Comparison of ENCODE assay signal across 22 mouse cellular contexts in the genomic region with DNA sequence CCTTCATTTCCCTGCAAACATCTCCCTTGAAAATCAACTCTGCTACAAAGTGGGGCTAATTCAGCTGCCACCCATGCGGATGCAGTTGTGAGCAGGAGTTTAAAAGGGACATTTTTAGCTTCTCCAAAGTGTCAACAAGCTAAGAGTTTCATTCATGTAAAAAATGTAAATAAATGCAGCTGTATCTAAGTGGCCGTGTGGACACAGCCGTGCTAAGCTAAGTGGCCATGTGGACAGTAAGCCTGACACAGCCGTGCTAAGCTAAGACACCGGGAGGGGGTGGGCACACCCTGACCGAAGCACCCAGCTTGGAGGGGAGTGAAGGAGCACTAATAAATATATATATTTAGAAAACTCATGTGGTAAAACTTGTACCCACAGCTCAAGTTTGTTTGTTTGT. TPM values are rescaled to one million over a fixed set of nuclear protein-coding genes. Genes with fewer than 3 reads are reported as not detected.
"Had no signal": no experiment of that assay in that cellular context is flagged by ENCODE, and none has a peak within 500 bp of the region (broad histone marks: within the 10 kb centered on the region; RNA-seq: fewer than 3 reads in every experiment).

No protein-coding gene starts in this region.

- H3K9me3 ChIP-seq: limb, embryonic 10.5 days; limb, embryonic 13.5 days; liver, embryonic 12.5 days; liver, embryonic 15.5 days; midbrain, embryonic 12.5 days; midbrain, embryonic 15.5 days; neural tube, embryonic 12.5 days; neural tube, embryonic 15.5 days had no signal

- ATAC-seq: liver, embryonic 12.5 days; midbrain, embryonic 15.5 days had no signal

- H3K9ac ChIP-seq: limb, embryonic 13.5 days; liver, embryonic 12.5 days; liver, embryonic 15.5 days; midbrain, embryonic 12.5 days; midbrain, embryonic 15.5 days; neural tube, embryonic 12.5 days; neural tube, embryonic 15.5 days had no signal

- DNase-seq: kidney, adult 18-20 months; kidney, adult 9 months; kidney, postnatal 14 days; kidney, postnatal 4 days; liver; lung, adult 18-20 months; lung, postnatal 14 days; right cerebral cortex, adult 18-20 months; right cerebral cortex, postnatal 14 days; thymus, adult 18-20 months; thymus, postnatal 36 days had no signal

- H3K4me3 ChIP-seq: limb, embryonic 10.5 days; limb, embryonic 13.5 days; liver, embryonic 12.5 days; liver, embryonic 15.5 days; midbrain, embryonic 12.5 days; midbrain, embryonic 15.5 days; neural tube, embryonic 12.5 days; neural tube, embryonic 15.5 days had no signal

- H3K27ac ChIP-seq: limb, embryonic 10.5 days; limb, embryonic 13.5 days; liver, embryonic 12.5 days; liver, embryonic 15.5 days; macrophage; midbrain, embryonic 12.5 days; midbrain, embryonic 15.5 days; neural tube, embryonic 12.5 days; neural tube, embryonic 15.5 days had no signal

- H3K4me1 ChIP-seq: limb, embryonic 10.5 days; limb, embryonic 13.5 days; midbrain, embryonic 12.5 days; midbrain, embryonic 15.5 days; neural tube, embryonic 12.5 days; neural tube, embryonic 15.5 days had no signal

- H3K27me3 ChIP-seq: limb, embryonic 13.5 days; midbrain, embryonic 12.5 days; midbrain, embryonic 15.5 days; neural tube, embryonic 12.5 days; neural tube, embryonic 15.5 days had no signal

- H3K36me3 ChIP-seq: limb, embryonic 10.5 days; limb, embryonic 13.5 days; liver, embryonic 12.5 days; liver, embryonic 15.5 days; midbrain, embryonic 12.5 days; midbrain, embryonic 15.5 days; neural tube, embryonic 12.5 days; neural tube, embryonic 15.5 days had no signal

- H3K4me2 ChIP-seq: limb, embryonic 13.5 days; liver, embryonic 12.5 days; liver, embryonic 15.5 days; midbrain, embryonic 12.5 days; midbrain, embryonic 15.5 days; neural tube, embryonic 12.5 days; neural tube, embryonic 15.5 days had no signal

RNA-seq across cellular contexts. Expression of gene Cnih3, which starts 52.6 kb away (rescaled TPM):
- total RNA-seq: megakaryocyte, adult 5-6 weeks had no signal
- polyA plus RNA-seq: macrophage; spleen, adult 2 months had no signal
